Mouse (Mus musculus) forebrain, embryonic 12.5 days (tissue): ENCODE results near the gene Fuca1. TPM values are rescaled to one million over a fixed set of nuclear protein-coding genes. Genes with fewer than 3 reads are reported as not detected.
A peak's percentile ranks its signal among the peaks of the same experiment; 100 is the strongest.

Source experiments
- ATAC-seq: fragments of 200-750 bp; cut with Nextera tagmentation; 2 replicates; pipeline ENCODE4 v1.8.0; 2017; ENCODE audit warnings: moderate TSS enrichment; ENCODE audit not compliant: low FRiP score
- H3K27ac ChIP-seq: fragments of 300-500 bp; sonication (generic); 2 replicates; pipeline ENCODE4 v1.5.1; 2016; ENCODE audit warnings: mild to moderate bottlenecking
- H3K27me3 ChIP-seq: fragments of 300-500 bp; sonication (generic); 2 replicates; pipeline ENCODE4 v1.6.1; 2016; ENCODE audit warnings: mild to moderate bottlenecking
- H3K36me3 ChIP-seq: fragments of 300-500 bp; sonication (generic); replicated peaks from 2 replicates; pipeline ENCODE4 v1.6.1; 2016; ENCODE audit warnings: mild to moderate bottlenecking
- H3K4me1 ChIP-seq: fragments of 300-500 bp; sonication (generic); 2 replicates; pipeline ENCODE4 v1.6.1; 2016
- H3K4me2 ChIP-seq: fragments of 300-500 bp; sonication (generic); 2 replicates; pipeline ENCODE4 v1.6.1; 2016; ENCODE audit warnings: mild to moderate bottlenecking, moderate library complexity
- H3K4me3 ChIP-seq: fragments of 300-500 bp; sonication (generic); replicated peaks from 2 replicates; pipeline ENCODE4 v1.5.1; 2016; ENCODE audit warnings: mild to moderate bottlenecking
- H3K9ac ChIP-seq: fragments of 300-500 bp; sonication (generic); 2 replicates; pipeline ENCODE4 v1.6.1; 2016; ENCODE audit warnings: mild to moderate bottlenecking
- H3K9me3 ChIP-seq: fragments of 300-500 bp; sonication (generic); 2 replicates; pipeline ENCODE4 v1.6.1; 2016
- WGBS: fragments of 180-500 bp; shearing (Covaris S2); methylation state at CpG from one replicate; pipeline ENCODE4 v1.1.7; 2016; 5-methylcytosine and 5-hydroxymethylcytosine counted together
- polyA plus RNA-seq: library from polyadenylated mRNA; unstranded; fragments of >200 nt; fragmentation: Nextera tagmentation; extraction: Ambion mirVana; gene quantifications from 2 replicates; pipeline ENCODE4 v1.2.1, GENCODE M21; 2016

Fuca1 gene
- 38.1 and 45.0 TPM in 2 replicates for polyA plus RNA-seq

DNA sequence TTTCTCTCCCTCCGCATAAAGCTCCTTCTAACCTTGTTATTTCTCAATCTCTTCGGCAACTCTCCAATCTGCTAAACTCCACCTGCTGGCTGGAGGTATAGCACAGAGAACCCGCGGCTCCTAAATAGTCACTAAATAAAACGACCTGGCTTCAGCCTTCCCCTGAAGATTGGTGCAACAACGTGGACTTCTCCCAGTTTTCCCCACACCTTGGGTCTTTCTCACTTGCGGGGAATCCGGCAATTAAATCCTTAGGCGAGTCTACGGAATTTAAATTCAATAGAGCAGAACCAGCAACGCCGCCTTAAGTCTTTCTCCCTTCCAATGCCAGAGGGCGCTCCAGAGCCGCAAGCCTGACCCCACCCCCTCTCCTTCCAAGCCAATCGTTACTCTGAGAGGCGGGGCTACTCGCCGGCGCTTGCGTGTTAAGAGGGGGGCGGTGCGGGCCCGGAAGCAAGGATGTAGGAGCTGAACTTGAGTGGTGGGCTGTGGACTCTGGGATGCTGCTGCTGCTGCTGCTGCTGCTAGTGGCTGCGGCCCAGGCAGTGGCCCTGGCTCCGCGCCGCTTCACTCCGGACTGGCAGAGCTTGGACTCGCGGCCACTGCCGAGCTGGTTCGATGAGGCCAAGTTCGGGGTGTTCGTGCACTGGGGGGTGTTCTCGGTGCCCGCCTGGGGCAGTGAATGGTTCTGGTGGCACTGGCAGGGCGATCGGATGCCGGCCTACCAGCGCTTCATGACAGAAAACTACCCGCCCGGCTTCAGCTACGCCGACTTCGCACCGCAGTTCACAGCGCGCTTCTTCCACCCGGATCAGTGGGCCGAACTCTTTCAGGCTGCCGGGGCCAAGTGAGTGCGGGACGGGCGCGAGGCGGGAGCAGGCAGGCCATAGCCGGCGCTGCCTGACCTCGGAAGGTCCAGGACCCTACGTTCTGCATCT lies at the start of gene Fuca1:
TSS of gene Fuca1 (plus strand) at position 432 of the 938 bp plus-strand sequence.
- H3K9ac ChIP-seq, result peak within 1 kb of the TSS; percentile 77
- H3K36me3 ChIP-seq, result peaks cover 13% of the 10 kb centered on the region
- H3K4me1 ChIP-seq, result peaks cover 15% of the 10 kb centered on the region
- peak within 1 kb of the TSS; percentile 76; the same call in 1 of the 2 replicates for H3K27ac ChIP-seq
- peak within 1 kb of the TSS; percentile 78 for H3K4me2 ChIP-seq
- no peaks in the 10 kb centered on the region for H3K27me3 ChIP-seq
- ATAC-seq, result peak; percentile 97
- H3K4me3 ChIP-seq, result peak within 1 kb of the TSS; percentile 67
- WGBS, result 2% methylated on average over 60 of the region's 60 CpGs
- H3K9me3 ChIP-seq, result no peaks in the 10 kb centered on the region

DNA sequence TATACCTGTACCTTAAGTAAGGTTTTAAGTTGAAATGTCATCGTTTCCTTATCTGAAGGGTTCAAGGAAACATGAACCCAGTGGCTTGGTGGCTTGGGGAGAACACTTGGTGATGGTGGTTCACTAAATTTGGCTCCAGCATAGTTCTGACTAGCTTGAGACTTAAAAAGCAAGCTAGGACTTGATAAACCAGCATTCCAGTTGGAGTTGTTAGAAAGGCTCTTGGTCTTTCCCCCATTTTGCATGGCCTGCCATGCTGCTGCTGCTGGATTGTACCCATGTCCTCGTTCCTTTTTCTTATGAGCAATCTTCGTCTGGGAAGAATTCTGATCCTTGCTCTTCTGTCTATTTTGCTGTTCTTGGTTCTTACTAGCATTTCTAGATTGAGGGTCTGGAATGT lies 48.5 kb upstream of the Fuca1 start:
- H3K9me3 ChIP-seq, result no peaks in the 10 kb centered on the region
- H3K36me3 ChIP-seq, result peaks cover 24% of the 10 kb centered on the region
- 0 out of 2 replicates have a peak overlapping the region, but pooled peaks have one; percentile 46 for H3K27ac ChIP-seq
- H3K4me1 ChIP-seq, result peaks cover 58% of the 10 kb centered on the region
- WGBS, result 60% methylated on average over 3 of the region's 3 CpGs
- H3K27me3 ChIP-seq, result no peaks in the 10 kb centered on the region
- H3K9ac ChIP-seq, result peak overlapping the region; percentile 93
- peak overlapping the region; percentile 88 for H3K4me2 ChIP-seq
- ATAC-seq, result no peak
- H3K4me3 ChIP-seq, result peak overlapping the region; percentile 75

DNA sequence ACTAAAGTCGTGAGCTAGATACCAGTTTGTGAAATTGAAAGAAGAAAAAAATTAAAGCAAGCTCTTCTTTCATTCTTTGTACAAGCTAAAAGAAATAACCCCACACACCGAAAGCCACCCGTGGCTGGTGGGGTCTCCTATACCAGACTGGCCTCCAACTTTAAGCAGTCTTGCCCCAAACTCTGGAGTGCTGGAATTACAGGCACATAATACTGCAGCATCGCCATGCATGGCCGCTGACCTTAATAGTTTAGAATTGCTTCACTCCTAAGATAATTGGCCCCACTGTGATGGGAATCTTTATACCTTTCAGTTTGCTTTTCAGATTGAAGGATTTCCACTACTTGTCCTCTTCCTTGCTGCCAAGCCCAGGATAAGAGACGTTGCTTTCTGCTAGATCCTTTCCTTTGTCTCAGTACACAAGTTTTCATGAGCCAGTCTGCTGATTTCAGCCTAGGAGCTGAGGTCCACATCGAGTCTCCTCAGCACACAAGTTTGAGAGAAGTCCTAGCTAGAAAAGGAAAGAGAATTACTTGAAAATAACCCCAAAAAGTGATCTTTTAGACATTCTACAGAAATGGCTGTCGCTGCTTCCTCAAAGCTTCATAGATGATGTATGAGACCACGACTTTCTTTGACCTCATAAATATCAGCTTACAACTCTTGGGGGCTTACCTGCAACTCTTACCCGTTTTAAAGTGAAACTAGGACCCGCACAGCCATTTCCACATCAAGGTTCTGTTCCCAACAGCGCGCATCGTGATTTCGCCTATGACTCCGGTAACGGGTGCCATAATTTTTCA lies 47.7 kb upstream of the Fuca1 start:
- no peaks in the 10 kb centered on the region for H3K27me3 ChIP-seq
- 11% methylated on average over 17 of the region's 17 CpGs for WGBS
- ATAC-seq, result no peak

DNA sequence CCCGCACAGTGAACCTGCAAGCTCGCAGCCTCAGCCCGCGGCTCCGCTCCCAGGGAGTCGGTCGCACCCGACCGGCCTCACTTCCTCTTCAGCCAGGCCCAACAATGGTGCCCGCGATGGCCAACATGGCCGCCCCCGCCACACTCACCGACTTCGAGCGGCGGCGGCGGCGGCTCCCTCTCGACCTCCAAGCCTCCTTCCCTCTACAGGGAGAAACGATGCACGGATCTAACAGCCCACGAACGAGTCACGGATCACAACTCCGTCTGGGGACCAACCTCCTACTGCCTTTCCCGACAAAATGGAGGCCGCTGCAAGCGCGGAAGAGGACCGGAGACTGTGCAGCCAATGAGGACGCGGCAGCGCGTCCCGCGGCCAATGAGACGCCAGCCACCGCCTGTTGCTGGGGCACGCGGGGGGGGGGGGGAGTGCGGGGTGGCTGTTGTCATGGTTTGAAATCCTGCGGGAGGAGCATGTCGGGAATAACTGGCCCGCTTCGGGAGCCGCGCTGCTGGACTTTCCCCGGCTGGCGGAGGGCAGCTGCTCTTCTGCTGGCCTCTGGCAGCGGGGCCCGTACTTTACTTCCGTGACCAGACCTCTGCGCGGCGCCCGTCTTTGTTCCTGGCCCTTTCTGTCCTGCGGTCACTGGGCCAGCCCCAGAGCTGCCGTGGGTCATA lies 46.9 kb upstream of the Fuca1 start, which contains the start of gene Pnrc2:
TSS of gene Pnrc2 (minus strand) at position 325 of the 677 bp plus-strand sequence.
- H3K9ac ChIP-seq, result peak within 1 kb of the TSS; percentile 93
- peaks cover 60% of the 10 kb centered on the region for H3K4me1 ChIP-seq
- 0% methylated on average over 58 of the region's 60 CpGs for WGBS
- H3K36me3 ChIP-seq, result peaks cover 24% of the 10 kb centered on the region
- H3K27me3 ChIP-seq, result no peaks in the 10 kb centered on the region
- H3K27ac ChIP-seq, result peak within 1 kb of the TSS; percentile 98
- ATAC-seq, result peak; percentile 96
- peak within 1 kb of the TSS; percentile 75 for H3K4me3 ChIP-seq
- H3K9me3 ChIP-seq, result no peaks in the 10 kb centered on the region
- peak within 1 kb of the TSS; percentile 88 for H3K4me2 ChIP-seq

More for the DNA sequence above, 47.7 kb upstream of the Fuca1 start:
- Histone ChIP-seq H3K27ac (peak overlapping the region; percentile 98), H3K4me2 (peak overlapping the region; percentile 88), H3K4me1 (peaks cover 60% of the 10 kb centered on the region), H3K9ac (peak overlapping the region; percentile 93), H3K4me3 (peak overlapping the region; percentile 75), H3K9me3 (no peaks in the 10 kb centered on the region), H3K36me3 (peaks cover 24% of the 10 kb centered on the region)

DNA sequence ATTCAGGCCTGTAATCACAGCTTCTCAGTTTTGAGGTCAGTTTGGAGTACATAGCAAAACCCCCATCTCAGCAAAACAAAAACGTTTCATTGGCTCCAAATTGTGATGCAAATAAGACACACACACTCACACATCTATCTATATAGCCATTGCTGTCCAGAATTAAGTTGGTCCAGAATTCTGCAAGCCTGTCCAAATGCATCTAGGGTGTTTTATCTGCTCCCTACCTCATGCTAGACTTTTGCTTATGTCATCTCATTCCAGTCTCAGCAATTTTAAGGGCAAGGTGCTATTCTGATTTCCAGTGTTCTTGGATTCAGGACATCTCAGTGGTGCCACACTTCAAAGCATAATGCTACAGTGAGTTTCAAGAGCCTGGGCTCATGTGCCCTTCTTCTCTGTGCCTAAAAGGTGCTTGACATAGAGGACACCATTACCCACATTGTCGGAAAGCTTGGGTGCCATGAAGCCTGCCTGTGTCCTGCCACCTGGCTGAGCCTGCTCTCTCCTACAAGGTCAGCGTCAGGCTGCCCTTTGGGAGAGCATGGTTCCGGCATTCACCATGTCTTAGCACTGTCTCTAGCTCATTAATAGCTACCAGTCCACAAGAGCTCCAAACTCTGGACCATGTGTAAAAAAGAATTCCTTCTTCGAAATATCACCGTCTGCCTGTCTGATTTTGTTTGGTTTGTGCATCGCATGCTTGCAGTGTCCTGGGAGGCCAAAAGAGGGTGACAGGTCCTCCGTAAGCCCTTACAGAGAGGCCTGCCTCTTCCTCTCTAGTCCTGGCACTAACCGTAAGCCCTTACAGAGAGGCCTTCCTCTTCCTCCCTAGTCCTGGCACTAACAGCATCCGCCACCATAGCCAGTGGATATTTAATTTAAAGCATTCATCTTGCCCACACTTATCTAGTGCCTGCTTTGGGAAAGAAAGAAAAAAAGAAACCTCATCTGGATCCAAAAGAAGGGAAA lies 45.7 kb upstream of the Fuca1 start:
- H3K4me3 ChIP-seq, result no peak overlapping the region
- H3K9ac ChIP-seq, result peak overlapping the region; percentile 70
- peaks cover 52% of the 10 kb centered on the region for H3K4me1 ChIP-seq
- H3K27ac ChIP-seq, result peak overlapping the region; percentile 98
- 78% methylated on average over 10 of the region's 10 CpGs for WGBS
- peaks cover 15% of the 10 kb centered on the region for H3K36me3 ChIP-seq
- peak overlapping the region; percentile 88 for H3K4me2 ChIP-seq
- H3K9me3 ChIP-seq, result no peaks in the 10 kb centered on the region
- no peaks in the 10 kb centered on the region for H3K27me3 ChIP-seq
- ATAC-seq, result no peak

DNA sequence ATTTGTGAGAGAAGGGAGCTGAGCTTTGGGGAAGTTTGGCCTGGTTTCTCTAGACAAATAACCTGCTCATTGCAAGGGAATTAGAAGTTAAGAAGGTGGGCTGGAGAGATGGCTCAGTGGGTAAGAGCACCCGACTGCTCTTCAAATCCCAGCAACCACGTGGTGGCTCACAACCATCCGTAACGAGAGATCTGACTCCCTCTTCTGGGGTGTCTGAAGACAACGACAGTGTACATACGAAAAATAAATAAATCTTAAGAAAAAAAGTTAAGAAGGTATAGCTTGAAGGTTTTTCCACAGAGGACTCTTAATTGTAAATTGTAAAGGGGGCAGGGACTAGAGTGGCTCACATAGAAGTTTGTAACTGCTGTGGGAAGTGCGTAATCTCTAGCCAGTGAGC lies 45.0 kb upstream of the Fuca1 start:
- 29% methylated on average over 7 of the region's 7 CpGs for WGBS
- Histone ChIP-seq H3K4me3 (no peak overlapping the region), H3K36me3 (peaks cover 13% of the 10 kb centered on the region), H3K9ac (0 out of 2 replicates have a peak overlapping the region, but pooled peaks have one; percentile 1), H3K4me1 (peaks cover 50% of the 10 kb centered on the region), H3K27me3 (no peaks in the 10 kb centered on the region), H3K4me2 (no peak overlapping the region), H3K9me3 (no peaks in the 10 kb centered on the region), H3K27ac (0 out of 2 replicates have a peak overlapping the region, but pooled peaks have one; percentile 47)
- no peak for ATAC-seq

DNA sequence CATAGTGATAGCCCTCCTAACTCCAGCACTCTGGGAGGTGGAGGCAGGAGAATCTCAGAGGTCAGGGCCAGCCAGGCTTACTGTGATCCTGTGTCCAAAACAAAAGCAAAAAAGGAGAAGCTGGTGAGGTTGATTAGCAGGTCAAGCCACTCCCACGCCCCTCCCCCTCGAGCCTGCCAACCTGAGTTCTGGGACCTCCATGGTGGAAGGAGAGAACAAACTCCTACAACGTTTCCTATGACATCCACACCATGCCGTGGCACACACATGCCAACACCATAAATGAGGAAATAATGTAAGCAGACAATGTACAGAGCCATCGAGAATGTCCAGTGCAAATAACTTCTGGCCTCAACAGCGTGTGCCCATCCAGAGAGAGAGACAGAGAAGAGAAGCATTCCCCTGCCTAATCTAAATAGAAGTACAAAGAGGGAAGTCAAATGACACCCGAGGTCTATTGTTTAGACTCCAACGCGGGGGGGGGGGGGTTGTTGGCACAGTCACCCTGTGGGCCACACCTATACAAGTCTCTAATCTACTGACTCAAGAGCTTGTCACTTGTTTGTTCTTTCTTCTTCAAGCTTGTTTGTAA lies 44.4 kb upstream of the Fuca1 start:
- ATAC-seq, result no peak
- Histone ChIP-seq H3K36me3 (peaks cover 12% of the 10 kb centered on the region), H3K9ac (0 out of 2 replicates have a peak overlapping the region, but pooled peaks have one; percentile 12), H3K27me3 (no peaks in the 10 kb centered on the region), H3K27ac (peak overlapping the region; percentile 47; the same call in 1 of the 2 replicates), H3K9me3 (no peaks in the 10 kb centered on the region), H3K4me3 (0 out of 2 replicates have a peak overlapping the region, but pooled peaks have one; percentile 6), H3K4me2 (peak overlapping the region; percentile 46), H3K4me1 (peaks cover 45% of the 10 kb centered on the region)
- WGBS, result 7% methylated on average over 9 of the region's 9 CpGs

DNA sequence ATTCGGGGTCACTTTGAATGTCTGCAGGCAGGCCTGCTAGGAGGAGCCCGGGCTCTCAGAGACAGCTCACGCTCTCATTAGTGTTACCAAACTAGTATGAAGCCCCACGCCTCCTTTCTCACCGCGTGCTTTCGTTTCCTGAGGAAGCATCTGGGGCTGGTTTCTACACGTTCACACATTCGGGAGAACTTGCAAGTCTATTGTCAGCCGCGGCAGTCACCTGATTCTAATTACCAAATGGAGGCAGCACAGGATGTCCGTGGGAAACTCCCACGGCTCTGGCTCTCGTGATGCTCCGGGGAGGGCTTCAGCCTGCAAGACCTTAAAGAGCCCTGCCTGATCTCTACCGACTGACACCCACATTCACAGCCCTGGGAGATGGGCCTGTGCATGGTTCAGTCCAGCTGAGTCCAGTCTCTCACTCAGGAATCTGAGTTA lies 43.9 kb upstream of the Fuca1 start:
- Histone ChIP-seq H3K4me3 (0 out of 2 replicates have a peak overlapping the region, but pooled peaks have one; percentile 6), H3K36me3 (peaks cover 9% of the 10 kb centered on the region), H3K9me3 (no peaks in the 10 kb centered on the region), H3K27me3 (no peaks in the 10 kb centered on the region), H3K27ac (peak overlapping the region; percentile 47; the same call in 1 of the 2 replicates), H3K4me1 (peaks cover 42% of the 10 kb centered on the region), H3K9ac (peak overlapping the region; percentile 12; the same call in 1 of the 2 replicates), H3K4me2 (peak overlapping the region; percentile 46)
- ATAC-seq, result no peak
- 1% methylated on average over 16 of the region's 16 CpGs for WGBS

DNA sequence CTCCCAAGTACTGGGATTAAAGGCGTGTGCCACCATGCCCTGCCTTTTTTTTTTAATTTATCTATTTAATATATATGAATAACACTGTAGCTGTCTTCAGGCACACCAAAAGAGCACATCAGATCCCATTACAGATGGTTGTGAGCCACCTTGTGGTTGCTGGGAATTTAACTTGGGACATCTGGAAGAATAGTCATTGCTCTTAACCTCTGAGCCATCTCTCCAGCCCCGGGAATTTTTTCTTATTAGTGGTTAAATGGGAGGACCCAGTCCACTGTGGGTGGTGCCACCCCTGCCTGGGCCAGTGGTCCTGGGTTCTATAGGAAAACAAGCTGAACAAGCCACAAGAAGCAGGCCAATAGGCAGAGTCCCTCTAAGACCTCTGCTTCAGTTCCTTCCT lies 42.8 kb upstream of the Fuca1 start:
- WGBS, result 69% methylated on average over 2 of the region's 2 CpGs
- H3K27me3 ChIP-seq, result no peaks in the 10 kb centered on the region
- ATAC-seq, result no peak
- H3K27ac ChIP-seq, result no peak overlapping the region
- no peaks in the 10 kb centered on the region for H3K36me3 ChIP-seq
- peaks cover 32% of the 10 kb centered on the region for H3K4me1 ChIP-seq
- no peaks in the 10 kb centered on the region for H3K9me3 ChIP-seq
- no peak overlapping the region for H3K4me3 ChIP-seq
- H3K9ac ChIP-seq, result no peak overlapping the region
- no peak overlapping the region for H3K4me2 ChIP-seq

DNA sequence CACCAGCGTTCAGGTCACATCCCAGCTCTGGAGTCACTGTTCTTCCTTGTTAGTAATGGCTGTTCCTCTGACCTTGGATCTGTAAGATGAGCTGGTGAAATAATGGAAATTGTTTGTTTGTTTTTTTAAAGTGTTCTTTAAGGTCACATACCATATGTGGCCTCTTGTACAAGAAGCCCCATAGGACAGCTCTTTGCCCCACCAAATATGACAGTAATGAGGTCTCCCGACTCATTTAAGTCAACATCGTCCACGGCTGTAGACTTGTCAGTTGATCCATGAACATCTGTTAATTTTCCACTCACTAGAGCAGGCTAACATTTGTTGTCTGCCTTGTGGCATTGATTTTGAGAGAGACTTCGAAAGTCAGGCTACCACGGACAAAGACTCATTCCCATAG lies 41.5 kb upstream of the Fuca1 start:
- no peaks in the 10 kb centered on the region for H3K27me3 ChIP-seq
- H3K36me3 ChIP-seq, result no peaks in the 10 kb centered on the region
- H3K9me3 ChIP-seq, result no peaks in the 10 kb centered on the region
- H3K4me1 ChIP-seq, result peaks cover 30% of the 10 kb centered on the region
- H3K27ac ChIP-seq, result no peak overlapping the region
- 82% methylated on average over 6 of the region's 6 CpGs for WGBS
- no peak overlapping the region for H3K9ac ChIP-seq
- H3K4me2 ChIP-seq, result no peak overlapping the region
- no peak overlapping the region for H3K4me3 ChIP-seq
- no peak for ATAC-seq
